Mouse (Mus musculus): ENCODE data around the gene Adcy4.

- 0 out of 2 replicates have a peak, but pooled peaks have one; percentile 6 for TF ChIP-seq CTCF (IDR thresholded peaks at IDR 0.05)
- TF ChIP-seq EP300 (IDR thresholded peaks at IDR 0.05): no peak
Measured at GRCm38 (mm10) chr14:55788256-55789050, 4.6 kb upstream of the Adcy4 start, which contains the start of gene Ripk3.

Measured in lung, postnatal 0 days (tissue).